Mouse (Mus musculus): ENCODE measurements around the gene Slc30a2.
"Not testable (repeated sequence)": the region's sequence is repeated elsewhere in the genome, so short reads cannot be mapped to it uniquely, and the experiment has no call there.

Slc30a2 gene

GRCm38 (mm10) chr4:134319074-134319473 lies 23.9 kb upstream of the Slc30a2 start:
- in situ Hi-C loops (cut with MboI, MseI), result no loop called here

DNA sequence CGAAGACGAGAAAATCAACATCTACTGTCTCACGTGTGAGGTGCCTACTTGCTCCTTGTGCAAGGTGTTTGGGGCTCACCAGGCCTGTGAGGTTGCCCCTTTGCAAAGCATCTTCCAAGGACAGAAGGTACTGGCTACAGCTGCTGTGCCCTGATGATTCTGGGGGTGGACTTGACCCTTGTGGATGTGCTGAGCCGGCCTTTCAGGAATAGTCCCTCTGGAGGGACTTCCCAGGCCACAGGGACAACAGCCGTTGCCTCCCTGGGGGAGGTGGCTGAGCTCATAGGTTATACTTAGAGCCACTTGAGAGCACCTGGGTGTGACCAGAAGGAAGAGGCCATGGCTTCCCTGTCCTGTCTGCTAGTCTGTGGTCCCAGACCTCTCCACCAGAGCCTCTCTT lies 23.3 kb upstream of the Slc30a2 start:
- in situ Hi-C loops (cut with MboI, MseI), result no loop called here

DNA sequence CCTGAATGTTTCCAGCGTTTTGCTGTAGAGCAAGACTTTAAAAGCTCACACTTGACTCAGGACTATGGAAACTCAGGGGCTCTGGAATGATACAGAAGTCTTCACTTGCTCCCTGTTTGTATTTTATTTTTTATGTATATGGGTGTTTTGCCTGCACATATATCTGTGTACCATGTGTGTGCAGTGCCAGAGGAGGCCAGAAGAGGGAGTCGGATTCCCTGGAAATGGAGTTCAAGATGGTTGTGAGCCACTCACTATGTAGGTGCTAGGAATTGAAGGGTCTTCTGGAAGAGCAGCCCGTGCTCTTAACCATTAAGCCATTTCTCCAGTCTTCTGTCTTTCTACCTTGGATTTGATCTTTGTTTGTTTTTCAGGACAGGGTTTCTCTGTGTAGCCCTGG lies 21.5 kb upstream of the Slc30a2 start:
- in situ Hi-C loops (cut with MboI, MseI), result no loop called here

DNA sequence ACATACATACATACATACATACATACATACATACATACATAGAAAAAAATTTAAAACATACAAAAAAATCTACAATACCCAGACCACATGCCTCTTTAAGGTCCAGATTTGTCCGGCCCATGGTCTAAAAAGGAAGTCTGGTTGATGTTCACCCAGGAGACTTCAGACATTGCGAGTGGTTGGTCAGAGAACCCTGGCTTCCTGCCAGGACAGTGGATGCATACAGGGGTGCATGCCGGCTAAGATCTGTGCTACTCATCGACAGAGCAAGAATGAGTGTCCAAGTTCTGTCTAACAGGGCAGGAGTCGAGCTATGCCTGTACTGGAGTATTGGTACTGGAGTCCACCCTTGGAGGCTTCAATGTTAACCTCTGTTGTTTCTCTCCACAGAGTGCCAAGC lies 18.3 kb upstream of the Slc30a2 start:
- in situ Hi-C loops (cut with MboI, MseI), result no loop called here

- in situ Hi-C loops (cut with MboI, MseI), result no loop called here
Measured at GRCm38 (mm10) chr4:134326859-134327530, 16.0 kb upstream of the Slc30a2 start.

DNA sequence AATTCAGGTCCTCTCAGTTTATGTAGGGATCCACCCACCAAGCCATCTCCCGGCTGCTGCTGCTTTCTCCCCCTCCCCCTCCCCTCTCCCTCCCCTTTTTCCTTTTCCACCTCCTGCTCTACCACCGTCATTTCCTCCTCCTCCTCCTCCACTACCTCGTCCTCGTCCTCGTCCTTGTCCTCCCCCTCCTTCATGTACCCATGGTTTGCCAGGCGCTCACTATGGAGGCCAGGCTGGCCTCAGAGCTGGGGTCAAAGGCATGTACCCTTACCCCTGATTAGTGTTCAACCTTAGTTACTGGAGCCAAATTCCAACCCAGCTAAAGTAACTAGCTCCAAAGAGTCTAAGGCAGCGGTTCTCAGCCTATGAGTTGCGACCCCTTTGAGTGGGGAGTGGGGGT lies 14.8 kb upstream of the Slc30a2 start:
- in situ Hi-C loops (cut with MboI, MseI), result no loop called here

DNA sequence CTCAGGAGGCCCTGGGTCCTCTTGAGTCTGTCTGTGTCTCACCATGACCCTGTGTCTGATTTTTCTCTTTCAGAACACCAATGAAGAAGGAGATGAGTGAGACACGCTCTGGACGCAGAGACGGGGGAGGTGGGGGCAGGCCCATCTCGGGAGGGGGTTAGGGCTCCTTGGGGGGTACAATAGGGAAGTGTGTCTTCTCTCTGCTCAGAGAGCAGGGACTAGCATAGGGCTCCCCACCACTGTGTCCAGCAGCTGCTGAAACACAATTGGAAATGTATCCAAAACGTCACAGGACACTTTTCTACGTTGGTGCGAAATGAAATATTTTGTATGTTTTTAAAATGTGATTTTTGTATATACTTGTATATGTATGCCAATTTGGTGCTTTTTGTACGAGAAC lies 14.1 kb upstream of the Slc30a2 start:
- in situ Hi-C loops (cut with MboI, MseI), result no loop called here

DNA sequence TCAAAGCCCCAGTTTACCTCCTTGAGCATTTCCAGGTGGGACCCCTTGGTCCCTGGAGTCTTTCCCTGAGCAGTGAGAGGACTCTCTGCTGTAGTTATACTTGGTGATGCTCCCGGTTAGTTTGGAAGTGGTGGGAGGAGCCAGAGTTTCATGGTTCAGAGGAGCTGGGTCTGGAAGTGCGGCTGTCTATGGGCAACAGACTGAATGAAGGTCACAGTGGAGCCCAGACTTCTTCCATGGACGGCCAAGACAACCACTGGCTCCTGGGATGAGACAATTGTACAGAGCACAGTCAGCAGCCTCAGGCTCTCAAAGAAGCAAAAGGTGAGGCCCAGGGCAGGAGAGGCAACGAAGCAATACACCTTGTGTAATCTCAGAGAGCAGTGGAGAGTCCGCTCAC lies 12.7 kb upstream of the Slc30a2 start:
- in situ Hi-C loops (cut with MboI, MseI), result no loop called here

DNA sequence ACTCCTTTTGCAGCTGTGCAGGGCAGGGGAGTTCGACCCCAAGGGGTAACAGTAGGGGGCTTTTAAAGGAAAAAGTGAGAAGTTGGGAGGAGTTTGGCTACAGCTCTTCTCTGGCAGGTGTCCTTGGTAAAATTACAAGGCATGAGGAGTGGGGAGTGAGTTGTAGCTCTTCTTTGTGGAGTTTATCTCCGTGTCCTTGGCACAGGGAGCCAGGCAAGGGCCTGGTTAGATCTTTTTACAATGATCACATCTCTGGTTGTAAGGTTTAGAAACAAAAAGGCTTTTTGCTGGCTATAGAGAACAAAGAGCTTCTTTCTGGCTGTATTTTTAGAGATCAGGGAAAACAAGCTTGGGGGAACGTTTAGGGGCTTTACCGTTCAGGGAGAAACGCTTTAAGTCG lies 1.8 kb upstream of the Slc30a2 start:
- in situ Hi-C loops (cut with MboI, MseI), result not testable (repeated sequence)

DNA sequence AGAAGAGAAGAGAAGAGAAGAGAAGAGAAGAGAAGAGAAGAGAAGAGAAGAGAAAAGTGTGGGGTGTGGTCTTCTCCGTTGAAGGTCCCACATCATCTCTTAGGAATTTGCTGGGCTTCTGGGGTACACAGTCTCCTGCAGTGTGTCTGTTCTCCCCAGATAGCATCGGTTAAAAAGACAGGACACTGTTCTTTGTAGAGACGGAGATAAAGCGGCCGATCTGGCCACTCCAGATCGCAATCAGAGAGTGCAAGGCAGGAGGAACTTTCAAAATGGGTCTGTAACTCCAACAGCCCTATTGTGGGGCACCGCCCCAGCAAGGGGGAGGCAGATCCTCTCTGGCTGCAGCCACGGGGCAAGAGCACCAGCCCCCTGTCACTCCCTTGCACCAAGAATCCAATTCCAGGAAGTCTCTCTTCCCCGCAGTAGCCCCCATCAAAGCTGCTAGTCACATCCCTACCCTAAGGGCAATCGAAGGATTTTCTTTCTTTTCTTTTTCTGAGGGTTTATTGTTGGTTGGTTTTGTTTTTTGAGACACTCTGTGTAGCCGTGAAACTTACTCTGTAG lies 685 bp upstream of the Slc30a2 start:
- in situ Hi-C loops (cut with MboI, MseI), result no loop called here

- in situ Hi-C loops (cut with MboI, MseI), result no loop called here
Measured at GRCm38 (mm10) chr4:134344620-134345019, 1.6 kb downstream of the Slc30a2 start.

DNA sequence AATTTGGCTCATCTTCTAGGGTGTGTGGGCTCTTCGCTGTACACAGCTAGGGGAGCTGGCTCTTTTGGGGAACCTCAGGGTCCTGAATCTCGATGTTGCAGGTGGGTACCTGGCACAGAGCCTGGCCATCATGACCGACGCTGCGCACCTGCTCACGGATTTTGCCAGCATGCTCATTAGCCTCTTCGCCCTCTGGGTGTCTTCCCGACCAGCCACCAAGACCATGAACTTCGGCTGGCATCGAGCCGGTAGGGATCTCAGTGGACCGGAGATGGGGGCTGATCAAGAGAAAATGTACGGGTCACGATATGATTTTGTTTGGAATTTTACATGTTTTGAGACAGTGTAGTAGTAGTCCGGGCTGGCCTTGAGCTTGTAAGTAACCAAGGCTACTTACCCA lies 2.8 kb downstream of the Slc30a2 start:
- in situ Hi-C loops (cut with MboI, MseI), result no loop called here

GRCm38 (mm10) chr4:134348078-134348477 lies 5.1 kb downstream of the Slc30a2 start:
- in situ Hi-C loops (cut with MboI, MseI), result no loop called here

DNA sequence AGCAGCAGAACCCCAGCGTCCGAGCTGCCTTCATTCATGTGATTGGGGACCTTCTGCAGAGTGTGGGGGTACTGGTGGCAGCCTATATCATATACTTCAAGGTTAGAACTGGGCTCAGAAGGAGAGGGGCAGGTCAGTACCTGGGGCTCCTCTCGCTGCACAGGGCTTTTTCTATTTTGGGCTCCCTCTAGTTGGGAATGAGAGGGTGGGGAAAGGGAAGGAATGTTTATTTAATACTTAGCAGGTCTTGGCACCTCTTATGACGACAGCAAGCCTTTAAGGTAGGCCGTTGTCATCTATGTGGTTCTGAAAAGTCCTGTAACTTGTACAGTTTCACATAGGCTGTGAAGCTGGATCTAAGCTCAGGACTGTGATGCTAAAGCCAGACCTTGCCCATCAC lies 5.6 kb downstream of the Slc30a2 start:
- in situ Hi-C loops (cut with MboI, MseI), result no loop called here

- in situ Hi-C loops (cut with MboI, MseI), result no loop called here
Measured at GRCm38 (mm10) chr4:134349829-134350228, 6.8 kb downstream of the Slc30a2 start.

DNA sequence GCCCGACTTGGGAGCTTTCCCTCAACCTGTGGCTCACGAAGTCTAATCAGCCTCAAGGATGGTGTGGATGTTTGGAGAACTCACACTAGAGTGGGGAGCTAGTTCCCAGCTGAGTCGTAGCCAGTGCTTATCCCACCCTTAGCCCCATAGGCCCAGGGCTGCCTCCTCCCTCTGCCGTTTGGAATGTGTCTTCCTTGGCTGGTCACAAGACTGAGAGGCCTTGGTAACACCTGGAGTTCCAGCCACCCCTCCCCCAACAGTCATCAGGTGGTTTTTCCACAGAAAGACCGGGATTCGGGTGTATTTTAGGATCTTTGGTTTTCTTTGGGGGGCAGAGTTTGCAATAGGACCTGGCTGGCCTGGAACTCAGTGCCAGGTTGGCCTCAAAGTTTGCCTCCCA lies 7.7 kb downstream of the Slc30a2 start:
- in situ Hi-C loops (cut with MboI, MseI), result no loop called here

DNA sequence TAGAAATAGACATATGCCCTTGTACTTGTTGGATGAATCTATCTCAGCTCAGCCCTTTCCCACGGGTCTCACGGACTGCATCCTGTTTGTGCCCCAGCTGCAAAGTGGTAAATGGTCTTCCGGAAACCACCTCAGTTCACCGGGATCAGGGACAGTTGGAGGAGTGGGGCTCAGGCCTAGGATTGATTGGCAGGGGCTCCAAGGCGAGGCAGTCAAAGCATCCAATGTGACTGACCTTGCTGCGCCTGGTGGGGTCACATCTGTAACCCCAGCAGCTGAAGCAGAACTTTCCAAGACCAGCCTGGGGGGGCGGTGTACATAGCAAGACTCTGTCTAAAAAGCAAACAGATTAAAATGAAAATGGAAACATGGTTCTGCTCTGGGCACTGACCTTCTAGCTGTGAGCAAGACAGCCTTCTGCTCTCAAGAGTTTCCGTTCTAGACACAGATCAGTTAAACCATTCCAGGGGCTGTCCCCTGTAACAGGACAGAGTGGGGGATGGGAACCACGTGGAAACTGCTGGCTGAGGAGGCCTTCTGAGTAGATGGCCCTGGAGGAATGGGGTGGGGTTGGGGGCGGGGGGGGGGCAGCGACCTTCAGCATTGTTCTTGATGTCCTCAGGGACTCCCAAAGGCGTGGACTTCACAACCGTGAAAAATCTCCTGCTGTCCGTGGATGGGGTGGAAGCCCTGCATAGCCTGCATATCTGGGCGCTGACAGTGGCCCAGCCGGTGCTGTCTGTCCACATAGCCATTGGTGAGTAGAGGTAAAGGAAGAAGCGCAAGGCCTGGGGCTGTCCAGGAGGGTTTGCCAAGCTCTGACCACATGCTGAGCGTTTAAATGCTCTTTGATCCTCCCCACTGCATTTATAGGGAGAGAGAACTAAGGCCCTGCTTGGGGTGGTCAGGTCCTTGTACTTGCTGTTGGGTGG lies 8.6 kb downstream of the Slc30a2 start:
- in situ Hi-C loops (cut with MboI, MseI), result no loop called here

- in situ Hi-C loops (cut with MboI, MseI), result no loop called here
Measured at GRCm38 (mm10) chr4:134352261-134352707, 9.3 kb downstream of the Slc30a2 start.

DNA sequence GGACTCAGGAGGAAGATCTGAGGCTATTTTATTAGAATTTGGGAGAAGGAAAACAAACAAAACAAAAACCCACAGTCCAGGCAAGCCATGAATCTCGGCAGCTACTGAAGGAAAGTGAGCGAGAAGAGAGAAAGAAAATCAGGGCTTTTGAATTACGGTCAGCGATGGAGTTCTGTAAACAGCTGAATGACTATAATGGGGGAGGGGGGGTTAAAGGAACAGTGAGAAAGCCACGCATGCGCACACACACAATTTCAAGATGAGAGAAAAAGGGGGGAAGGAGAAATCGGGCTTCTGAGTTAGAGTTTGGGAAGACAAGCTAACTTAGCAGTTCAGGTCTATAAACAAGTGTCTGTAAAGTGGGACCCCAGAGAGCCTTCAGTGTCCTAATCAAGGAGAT lies 9.9 kb downstream of the Slc30a2 start:
- in situ Hi-C loops (cut with MboI, MseI), result no loop called here

DNA sequence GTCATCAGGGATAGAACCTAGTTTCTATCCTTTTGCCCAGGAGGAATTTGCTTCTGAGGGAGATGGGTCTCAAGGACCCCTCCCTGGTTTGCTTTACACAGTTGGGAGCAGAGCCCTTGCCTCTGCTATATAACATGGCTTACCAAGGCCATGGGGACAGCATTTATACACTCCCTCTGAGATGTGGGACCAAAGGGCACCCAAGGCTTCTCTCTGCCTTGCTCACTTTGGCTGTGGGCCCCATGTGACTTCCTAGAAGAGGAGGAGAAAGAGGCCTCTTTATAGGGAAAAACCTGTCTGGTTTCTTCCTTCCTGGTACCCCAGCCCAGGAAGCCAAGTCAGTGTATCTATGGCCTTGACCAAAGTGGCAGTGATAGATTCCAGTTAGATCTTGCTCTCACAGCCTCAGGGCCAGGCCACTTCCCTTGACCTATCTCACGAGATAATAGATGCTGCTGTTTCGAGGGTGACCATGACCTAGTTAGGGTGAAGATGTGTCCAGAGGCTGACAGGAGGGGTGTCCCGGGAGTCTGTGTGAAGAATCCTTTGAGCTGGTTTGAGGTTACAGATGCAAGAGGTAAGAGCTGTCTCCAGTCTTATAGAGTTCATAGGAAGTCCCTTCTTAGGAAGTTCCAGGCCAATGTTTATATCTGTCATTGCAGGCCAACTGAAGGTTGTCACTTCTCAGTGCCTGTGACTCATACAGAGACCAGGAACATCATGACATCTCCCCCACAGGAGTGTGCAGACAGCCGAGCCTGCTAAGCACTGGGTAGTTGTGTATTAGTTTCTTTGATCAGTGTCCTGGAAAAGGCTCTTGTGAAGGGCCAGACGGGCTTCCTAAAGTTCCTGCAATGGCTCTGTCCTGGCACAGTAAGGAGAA lies 10.8 kb downstream of the Slc30a2 start:
- in situ Hi-C loops (cut with MboI, MseI), result no loop called here

DNA sequence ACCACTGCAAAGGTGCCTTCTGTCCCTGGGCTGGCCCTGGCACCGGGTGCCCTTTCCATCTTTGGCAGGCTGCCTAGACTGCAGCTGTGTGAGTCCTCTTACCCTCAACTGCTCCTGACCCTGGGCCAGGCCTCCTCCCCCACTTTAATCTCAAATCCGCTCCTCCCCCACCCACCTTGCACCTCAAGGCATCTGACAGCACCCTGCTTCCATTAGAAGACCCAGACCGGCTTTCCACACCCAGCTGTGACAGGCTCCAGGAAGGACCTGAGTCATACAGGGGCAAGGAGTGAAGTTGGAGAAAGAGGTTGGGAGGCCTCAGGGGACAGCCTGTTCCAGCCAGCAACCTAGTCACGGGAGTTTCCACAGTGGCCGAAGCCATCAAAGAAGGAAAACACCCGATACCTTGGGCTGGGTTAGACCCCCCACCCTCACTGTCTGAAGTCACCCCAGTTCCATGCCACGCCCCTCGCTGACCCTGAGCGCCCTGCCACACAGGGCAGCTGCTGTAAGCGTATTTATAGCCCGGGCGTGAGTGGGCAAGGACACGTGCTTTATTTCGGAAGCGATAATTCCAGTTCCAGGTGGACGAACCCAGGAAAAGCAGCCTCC lies 13.0 kb downstream of the Slc30a2 start:
- in situ Hi-C loops (cut with MboI, MseI), result no loop called here

Data from T-helper 17 cell (primary cell).